Mouse (Mus musculus): ENCODE measurements around the gene Cacna2d3. TPM values are rescaled to one million over a fixed set of nuclear protein-coding genes. Genes with fewer than 3 reads are reported as not detected.

Gene Cacna2d3
- total RNA-seq, 1 experiment, result 0.40 TPM

DNA sequence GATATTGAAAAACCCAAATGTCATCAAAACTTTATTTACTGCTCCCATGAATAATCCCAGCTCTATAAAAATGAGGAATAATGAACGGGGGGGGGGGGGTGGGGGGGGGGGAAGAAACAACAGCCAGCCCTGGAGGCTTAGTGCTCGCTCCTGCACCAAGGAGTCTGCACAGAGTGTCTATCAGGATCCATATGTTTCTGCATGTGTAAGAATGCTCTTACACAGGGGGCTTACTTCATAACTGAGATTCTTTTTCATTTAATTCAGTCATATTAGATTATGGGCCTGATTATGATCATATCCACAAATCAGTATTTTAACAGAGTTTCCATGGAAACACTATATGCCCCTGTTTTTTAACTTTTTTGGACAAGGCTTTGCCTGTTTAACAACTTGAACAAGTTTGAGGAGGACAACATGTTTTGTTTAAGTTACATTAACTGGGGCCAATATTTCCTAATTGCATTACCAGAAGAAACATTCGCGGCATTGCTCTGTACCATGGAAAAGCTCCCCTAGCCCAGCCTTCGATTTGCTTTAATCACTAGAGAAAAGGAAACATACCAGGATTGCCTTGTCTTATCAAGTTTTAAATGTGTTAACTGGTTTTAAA is 716.3 kb downstream of the Cacna2d3 start:
- Histone ChIP-seq H3K9me3 (ENCODE audit: control insufficient read depth, insufficient read depth, low read depth, low read length) (no peaks in the 10 kb centered on the region), H3K4me3 (ENCODE audit: insufficient read depth in 1 of 2, low read depth in 1 of 2, low read length in 2 of 2, poor library complexity in 1 of 2, severe bottlenecking in 1 of 2) (no peak overlapping the region), H3K36me3 (ENCODE audit: control insufficient read depth, insufficient read depth, low read length, poor library complexity, severe bottlenecking) (no peaks in the 10 kb centered on the region), H3K9ac (ENCODE audit: insufficient read depth, low read depth, low read length, poor library complexity, severe bottlenecking) (no peak overlapping the region), H3K27ac (ENCODE audit: insufficient read depth, low read depth, low read length, poor library complexity, severe bottlenecking) (no peak overlapping the region), H3K4me1 (ENCODE audit: control insufficient read depth in 2 of 2, insufficient read depth in 2 of 2, low read length in 2 of 2, poor library complexity in 1 of 2) (no peaks in the 10 kb centered on the region)
- DNase-seq (ENCODE audit: low read depth, low spot score), result no peak
- TF ChIP-seq ZC3H11A (IDR thresholded peaks at IDR 0.05; ENCODE audit: borderline replicate concordance, low read depth, low read length) (no peak), MAFK (IDR thresholded peaks at IDR 0.05; ENCODE audit: insufficient read depth, low read depth, low read length) (no peak), ZNF384 (IDR thresholded peaks at IDR 0.05; ENCODE audit: low read depth, low read length) (no peak), HCFC1 (IDR thresholded peaks at IDR 0.05; ENCODE audit: borderline replicate concordance, insufficient read depth, low read length) (no peak), CHD2 (IDR thresholded peaks at IDR 0.05; ENCODE audit: low read depth, low read length) (no peak)
- in situ Hi-C loops (cut with MboI; ENCODE audit: low sequenced_read_pairs in 2 of 2, unreplicated experiment in 2 of 2), result no loop called here

- TF ChIP-seq HCFC1 (IDR thresholded peaks at IDR 0.05; ENCODE audit: borderline replicate concordance, insufficient read depth, low read length), result no peak
- no peak for TF ChIP-seq ZC3H11A (IDR thresholded peaks at IDR 0.05; ENCODE audit: borderline replicate concordance, low read depth, low read length)
- no peak for TF ChIP-seq ZNF384 (IDR thresholded peaks at IDR 0.05; ENCODE audit: low read depth, low read length)
- no peak for TF ChIP-seq CHD2 (IDR thresholded peaks at IDR 0.05; ENCODE audit: low read depth, low read length)
- TF ChIP-seq MAFK (IDR thresholded peaks at IDR 0.05; ENCODE audit: insufficient read depth, low read depth, low read length), result no peak
- no peaks in the 10 kb centered on the region for H3K4me1 ChIP-seq (ENCODE audit: control insufficient read depth in 2 of 2, insufficient read depth in 2 of 2, low read length in 2 of 2, poor library complexity in 1 of 2)
- no peak overlapping the region for H3K27ac ChIP-seq (ENCODE audit: insufficient read depth, low read depth, low read length, poor library complexity, severe bottlenecking)
- H3K36me3 ChIP-seq (ENCODE audit: control insufficient read depth, insufficient read depth, low read length, poor library complexity, severe bottlenecking), result no peaks in the 10 kb centered on the region
- no peaks in the 10 kb centered on the region for H3K9me3 ChIP-seq (ENCODE audit: control insufficient read depth, insufficient read depth, low read depth, low read length)
- H3K4me3 ChIP-seq (ENCODE audit: insufficient read depth in 1 of 2, low read depth in 1 of 2, low read length in 2 of 2, poor library complexity in 1 of 2, severe bottlenecking in 1 of 2), result no peak overlapping the region
- in situ Hi-C loops (cut with MboI; ENCODE audit: low sequenced_read_pairs in 2 of 2, unreplicated experiment in 2 of 2), result no loop called here
- no peak for DNase-seq (ENCODE audit: low read depth, low spot score)
- H3K9ac ChIP-seq (ENCODE audit: insufficient read depth, low read depth, low read length, poor library complexity, severe bottlenecking), result no peak overlapping the region
Observed at GRCm38 (mm10) chr14:28996569-28996968, 725.1 kb downstream of the Cacna2d3 start.

DNA sequence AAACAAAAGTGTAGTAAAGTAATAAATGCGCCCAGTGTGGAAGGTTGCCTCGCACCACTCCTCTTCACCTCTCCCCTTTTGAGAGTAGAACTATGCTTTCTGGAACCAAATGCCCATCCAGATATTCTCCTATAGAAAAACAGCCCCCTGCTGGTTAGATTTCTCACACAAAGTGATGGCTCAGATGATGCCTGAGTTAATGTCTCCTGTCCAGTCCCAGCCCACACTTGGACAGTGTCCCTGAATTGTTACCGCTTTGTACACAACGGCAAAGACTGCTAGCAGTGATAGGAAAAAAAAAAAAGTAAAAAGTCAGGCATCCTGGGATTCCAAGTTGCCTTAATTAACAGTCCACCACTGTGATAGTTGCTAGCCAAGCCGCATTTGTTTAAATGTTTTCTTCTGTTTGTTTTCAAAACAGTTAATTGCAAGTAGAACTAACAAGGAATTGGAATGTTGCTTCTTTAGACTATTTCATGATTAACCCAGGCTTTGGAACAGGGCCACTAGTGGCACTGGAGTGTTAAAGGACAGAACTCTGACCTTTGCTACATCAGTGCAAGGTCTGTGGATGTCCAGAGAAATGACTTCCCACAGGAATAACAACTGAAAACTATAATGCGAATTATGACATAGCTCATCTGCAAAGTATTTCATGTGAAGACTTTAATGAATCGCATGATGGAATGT is 733.3 kb downstream of the Cacna2d3 start:
- Histone ChIP-seq H3K9me3 (ENCODE audit: control insufficient read depth, insufficient read depth, low read depth, low read length) (no peaks in the 10 kb centered on the region), H3K4me1 (ENCODE audit: control insufficient read depth in 2 of 2, insufficient read depth in 2 of 2, low read length in 2 of 2, poor library complexity in 1 of 2) (no peaks in the 10 kb centered on the region), H3K36me3 (ENCODE audit: control insufficient read depth, insufficient read depth, low read length, poor library complexity, severe bottlenecking) (no peaks in the 10 kb centered on the region), H3K9ac (ENCODE audit: insufficient read depth, low read depth, low read length, poor library complexity, severe bottlenecking) (no peak overlapping the region), H3K4me3 (ENCODE audit: insufficient read depth in 1 of 2, low read depth in 1 of 2, low read length in 2 of 2, poor library complexity in 1 of 2, severe bottlenecking in 1 of 2) (no peak overlapping the region), H3K27ac (ENCODE audit: insufficient read depth, low read depth, low read length, poor library complexity, severe bottlenecking) (no peak overlapping the region)
- no peak for TF ChIP-seq ZC3H11A (IDR thresholded peaks at IDR 0.05; ENCODE audit: borderline replicate concordance, low read depth, low read length)
- no peak for TF ChIP-seq CHD2 (IDR thresholded peaks at IDR 0.05; ENCODE audit: low read depth, low read length)
- TF ChIP-seq MAFK (IDR thresholded peaks at IDR 0.05; ENCODE audit: insufficient read depth, low read depth, low read length), result no peak
- no peak for TF ChIP-seq ZNF384 (IDR thresholded peaks at IDR 0.05; ENCODE audit: low read depth, low read length)
- no peak for TF ChIP-seq HCFC1 (IDR thresholded peaks at IDR 0.05; ENCODE audit: borderline replicate concordance, insufficient read depth, low read length)
- in situ Hi-C loops (cut with MboI; ENCODE audit: low sequenced_read_pairs in 2 of 2, unreplicated experiment in 2 of 2), result no loop called here
- no peak for DNase-seq (ENCODE audit: low read depth, low spot score)

- no peak for DNase-seq (ENCODE audit: low read depth, low spot score)
- Histone ChIP-seq H3K4me1 (ENCODE audit: control insufficient read depth in 2 of 2, insufficient read depth in 2 of 2, low read length in 2 of 2, poor library complexity in 1 of 2) (no peaks in the 10 kb centered on the region), H3K9me3 (ENCODE audit: control insufficient read depth, insufficient read depth, low read depth, low read length) (no peaks in the 10 kb centered on the region), H3K27ac (ENCODE audit: insufficient read depth, low read depth, low read length, poor library complexity, severe bottlenecking) (no peak overlapping the region), H3K36me3 (ENCODE audit: control insufficient read depth, insufficient read depth, low read length, poor library complexity, severe bottlenecking) (no peaks in the 10 kb centered on the region), H3K4me3 (ENCODE audit: insufficient read depth in 1 of 2, low read depth in 1 of 2, low read length in 2 of 2, poor library complexity in 1 of 2, severe bottlenecking in 1 of 2) (no peak overlapping the region), H3K9ac (ENCODE audit: insufficient read depth, low read depth, low read length, poor library complexity, severe bottlenecking) (no peak overlapping the region)
- in situ Hi-C loops (cut with MboI; ENCODE audit: low sequenced_read_pairs in 2 of 2, unreplicated experiment in 2 of 2), result no loop called here
- TF ChIP-seq CHD2 (IDR thresholded peaks at IDR 0.05; ENCODE audit: low read depth, low read length), result no peak
- TF ChIP-seq ZC3H11A (IDR thresholded peaks at IDR 0.05; ENCODE audit: borderline replicate concordance, low read depth, low read length), result no peak
- no peak for TF ChIP-seq ZNF384 (IDR thresholded peaks at IDR 0.05; ENCODE audit: low read depth, low read length)
- no peak for TF ChIP-seq MAFK (IDR thresholded peaks at IDR 0.05; ENCODE audit: insufficient read depth, low read depth, low read length)
- TF ChIP-seq HCFC1 (IDR thresholded peaks at IDR 0.05; ENCODE audit: borderline replicate concordance, insufficient read depth, low read length), result no peak
Observed at GRCm38 (mm10) chr14:28984276-28984675, 737.4 kb downstream of the Cacna2d3 start.

Data from ES-E14 (cell line).